Mouse (Mus musculus) intestine, embryonic 15.5 days (tissue): ENCODE measurements around the gene Arr3. TPM values are rescaled to one million over a fixed set of nuclear protein-coding genes. Genes with fewer than 3 reads are reported as not detected.

Experiments
- ATAC-seq: fragments of 200-750 bp; cut with Nextera tagmentation; 2 replicates; pipeline ENCODE4 v1.8.0; 2017; ENCODE audit warnings: moderate TSS enrichment, moderate library complexity
- H3K27ac ChIP-seq: fragments of 300-500 bp; sonication (generic); 2 replicates; pipeline ENCODE4 v1.5.1; 2015; ENCODE audit warnings: mild to moderate bottlenecking, inconsistent platforms
- H3K27me3 ChIP-seq: fragments of 300-500 bp; sonication (generic); replicated peaks from 2 replicates; pipeline ENCODE4 v1.6.1; 2015; ENCODE audit warnings: inconsistent platforms
- H3K36me3 ChIP-seq: fragments of 300-500 bp; sonication (generic); 2 replicates; pipeline ENCODE4 v1.6.1; 2015; ENCODE audit warnings: inconsistent platforms
- H3K4me1 ChIP-seq: fragments of 300-500 bp; sonication (generic); replicated peaks from 2 replicates; pipeline ENCODE4 v1.6.1; 2015; ENCODE audit warnings: inconsistent platforms
- H3K4me2 ChIP-seq: fragments of 300-500 bp; sonication (generic); replicated peaks from 2 replicates; pipeline ENCODE4 v1.6.1; 2015; ENCODE audit warnings: mild to moderate bottlenecking, inconsistent platforms
- H3K4me3 ChIP-seq: fragments of 300-500 bp; sonication (generic); replicated peaks from 2 replicates; pipeline ENCODE4 v1.5.1; 2015; ENCODE audit warnings: inconsistent platforms
- H3K9ac ChIP-seq: fragments of 300-500 bp; sonication (generic); 2 replicates; pipeline ENCODE4 v1.6.1; 2015; ENCODE audit warnings: inconsistent platforms
- H3K9me3 ChIP-seq: fragments of 300-500 bp; sonication (generic); 2 replicates; pipeline ENCODE4 v1.6.1; 2016; ENCODE audit warnings: inconsistent platforms
- WGBS: fragments of 180-500 bp; shearing (Covaris S2); methylation state at CpG from one replicate; pipeline ENCODE4 v1.1.7; 2015; 5-methylcytosine and 5-hydroxymethylcytosine counted together
- polyA plus RNA-seq: library from polyadenylated mRNA; unstranded; fragments of >200 nt; fragmentation: Nextera tagmentation; extraction: Ambion mirVana; gene quantifications from 2 replicates; pipeline ENCODE4 v1.2.1, GENCODE M21; 2015

Arr3 gene
- not detected in 2 replicates for polyA plus RNA-seq

DNA sequence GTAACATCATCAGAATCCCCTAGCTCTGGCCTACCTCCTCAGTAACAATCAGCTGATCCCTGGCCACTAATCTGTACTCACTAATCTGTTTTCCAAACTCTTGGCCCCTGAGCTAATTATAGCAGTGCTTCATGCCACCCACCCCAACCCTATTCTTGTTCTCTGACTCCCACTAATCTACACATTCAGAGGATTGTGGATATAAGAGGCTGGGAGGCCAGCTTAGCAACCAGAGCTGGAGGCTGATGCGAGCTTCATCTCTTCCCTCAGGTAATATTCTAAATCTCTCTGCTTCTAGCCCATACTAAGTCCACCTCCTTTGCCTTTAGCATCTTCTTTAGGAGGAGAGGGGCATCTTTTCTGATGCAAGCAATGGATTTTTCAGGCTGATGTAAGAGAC is at the start of gene Arr3:
Arr3 (plus strand) TSS at position 184 of the 400 bp plus-strand sequence.
- 66% methylated on average over 1 of the region's 1 CpGs for WGBS
- no peak within 1 kb of the TSS for H3K9ac ChIP-seq

GRCm38 (mm10) chrX:100556026-100556425 is 49.3 kb upstream of the Arr3 start:
- no peaks in the 10 kb centered on the region for H3K27me3 ChIP-seq

More for the DNA sequence above, at the start of gene Arr3:
- Histone ChIP-seq H3K36me3 (no peaks in the 10 kb centered on the region), H3K4me1 (no peaks in the 10 kb centered on the region), H3K27ac (no peak within 1 kb of the TSS), H3K4me3 (no peak within 1 kb of the TSS), H3K27me3 (no peaks in the 10 kb centered on the region; the same call in 1 of the 2 replicates), H3K4me2 (no peak within 1 kb of the TSS), H3K9me3 (no peaks in the 10 kb centered on the region)
- no peak for ATAC-seq

GRCm38 (mm10) chrX:100565696-100566095 is 39.6 kb upstream of the Arr3 start:
- H3K4me2 ChIP-seq, result no peak overlapping the region
- no peak overlapping the region for H3K27ac ChIP-seq
- no peaks in the 10 kb centered on the region for H3K4me1 ChIP-seq
- H3K9me3 ChIP-seq, result no peaks in the 10 kb centered on the region
- H3K27me3 ChIP-seq, result no peaks in the 10 kb centered on the region
- 86% methylated on average over 3 of the region's 3 CpGs for WGBS
- H3K4me3 ChIP-seq, result no peak overlapping the region
- H3K9ac ChIP-seq, result no peak overlapping the region
- ATAC-seq, result no peak
- no peaks in the 10 kb centered on the region for H3K36me3 ChIP-seq

More at GRCm38 (mm10) chrX:100556026-100556425, 49.3 kb upstream of the Arr3 start:
- Histone ChIP-seq H3K9ac (no peak overlapping the region), H3K27ac (no peak overlapping the region), H3K36me3 (no peaks in the 10 kb centered on the region), H3K4me3 (no peak overlapping the region), H3K4me2 (no peak overlapping the region), H3K4me1 (no peaks in the 10 kb centered on the region), H3K9me3 (no peaks in the 10 kb centered on the region)
- no peak for ATAC-seq
- WGBS, result 78% methylated on average over 3 of the region's 3 CpGs

GRCm38 (mm10) chrX:100571951-100572350 is 33.3 kb upstream of the Arr3 start, which contains the start of gene Awat1:
Gene Awat1, plus strand, starts transcription at chrX:100572251.
- Histone ChIP-seq H3K9me3 (no peaks in the 10 kb centered on the region), H3K4me2 (no peak within 1 kb of the TSS), H3K4me3 (no peak within 1 kb of the TSS), H3K9ac (no peak within 1 kb of the TSS), H3K4me1 (no peaks in the 10 kb centered on the region), H3K36me3 (no peaks in the 10 kb centered on the region), H3K27me3 (no peaks in the 10 kb centered on the region), H3K27ac (no peak within 1 kb of the TSS)
- WGBS, result 95% methylated on average over 1 of the region's 1 CpGs
- ATAC-seq, result no peak

- no peak within 1 kb of the TSS for H3K27ac ChIP-seq
- peak; percentile 87 for ATAC-seq
- no peaks in the 10 kb centered on the region for H3K36me3 ChIP-seq
- peaks cover 2% of the 10 kb centered on the region; the same call in 1 of the 2 replicates for H3K27me3 ChIP-seq
- H3K4me1 ChIP-seq, result no peaks in the 10 kb centered on the region
- no peak within 1 kb of the TSS for H3K4me3 ChIP-seq
- H3K9me3 ChIP-seq, result no peaks in the 10 kb centered on the region
- H3K9ac ChIP-seq, result no peak within 1 kb of the TSS
- WGBS, result 36% methylated on average over 4 of the region's 4 CpGs
- no peak within 1 kb of the TSS for H3K4me2 ChIP-seq
These were observed 10.5 kb upstream of the Arr3 start, which contains the start of gene P2ry4 for GRCm38 (mm10) chrX:100594791-100595190. Gene P2ry4, minus strand, starts transcription at chrX:100594869.

DNA sequence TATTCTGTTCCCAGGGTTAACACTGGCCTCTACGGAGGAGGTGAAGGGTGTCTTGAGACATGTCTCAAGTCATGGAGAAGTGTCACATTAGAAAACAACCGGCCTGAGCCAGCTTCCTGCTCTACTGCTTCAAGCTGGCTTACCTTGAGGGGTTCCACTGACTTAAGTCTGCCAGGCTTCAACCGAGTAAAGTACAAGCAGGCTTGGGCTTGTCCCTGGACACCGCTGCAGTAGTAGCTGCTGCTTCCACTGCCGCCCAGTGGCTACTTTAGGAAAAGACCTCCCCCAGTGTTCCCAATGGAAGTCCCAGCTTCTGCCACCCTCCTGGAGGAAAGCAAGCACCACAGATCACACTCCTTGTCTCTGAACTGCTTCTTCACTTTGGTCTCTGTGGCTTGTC is 7.9 kb upstream of the Arr3 start:
- H3K36me3 ChIP-seq, result no peaks in the 10 kb centered on the region
- WGBS, result 26% methylated on average over 5 of the region's 5 CpGs
- H3K4me2 ChIP-seq, result no peak overlapping the region
- no peaks in the 10 kb centered on the region for H3K4me1 ChIP-seq
- peak; percentile 55 for ATAC-seq
- H3K4me3 ChIP-seq, result no peak overlapping the region
- peaks cover 2% of the 10 kb centered on the region; the same call in 1 of the 2 replicates for H3K27me3 ChIP-seq
- H3K27ac ChIP-seq, result no peak overlapping the region
- H3K9ac ChIP-seq, result no peak overlapping the region
- no peaks in the 10 kb centered on the region for H3K9me3 ChIP-seq

DNA sequence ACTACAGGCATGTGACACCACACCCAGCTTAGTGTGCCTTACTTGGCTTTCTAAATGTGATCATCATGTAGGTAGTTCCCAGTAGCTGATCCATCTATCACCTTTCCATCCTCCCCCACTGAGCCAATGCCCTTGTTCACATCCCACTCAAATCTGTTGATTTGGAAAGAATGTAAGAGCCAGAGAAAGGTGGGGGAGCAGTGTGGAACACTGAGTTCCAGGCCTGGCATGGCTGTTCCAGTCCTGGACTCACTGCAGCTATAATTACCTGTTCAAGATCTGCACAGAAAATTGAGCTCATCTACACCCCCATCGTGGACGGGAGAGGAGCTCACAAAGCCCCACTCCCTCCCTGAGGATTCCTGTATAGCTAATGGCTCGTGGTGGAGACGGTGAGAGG is 5.5 kb upstream of the Arr3 start:
- no peak for ATAC-seq
- H3K9me3 ChIP-seq, result no peaks in the 10 kb centered on the region
- WGBS, result 64% methylated on average over 4 of the region's 4 CpGs
- no peak overlapping the region for H3K27ac ChIP-seq
- H3K4me3 ChIP-seq, result no peak overlapping the region
- H3K4me2 ChIP-seq, result no peak overlapping the region
- no peak overlapping the region for H3K9ac ChIP-seq
- no peaks in the 10 kb centered on the region for H3K4me1 ChIP-seq
- H3K27me3 ChIP-seq, result peaks cover 2% of the 10 kb centered on the region; the same call in 1 of the 2 replicates
- no peaks in the 10 kb centered on the region for H3K36me3 ChIP-seq

- ATAC-seq, result peak; percentile 77
- Histone ChIP-seq H3K4me2 (no peak overlapping the region), H3K27me3 (no peaks in the 10 kb centered on the region; the same call in 1 of the 2 replicates), H3K4me1 (no peaks in the 10 kb centered on the region), H3K9me3 (no peaks in the 10 kb centered on the region), H3K9ac (no peak overlapping the region), H3K27ac (no peak overlapping the region), H3K36me3 (no peaks in the 10 kb centered on the region), H3K4me3 (no peak overlapping the region)
- 64% methylated on average over 3 of the region's 3 CpGs for WGBS
These were observed 13.2 kb downstream of the Arr3 start for GRCm38 (mm10) chrX:100618488-100618887.

DNA sequence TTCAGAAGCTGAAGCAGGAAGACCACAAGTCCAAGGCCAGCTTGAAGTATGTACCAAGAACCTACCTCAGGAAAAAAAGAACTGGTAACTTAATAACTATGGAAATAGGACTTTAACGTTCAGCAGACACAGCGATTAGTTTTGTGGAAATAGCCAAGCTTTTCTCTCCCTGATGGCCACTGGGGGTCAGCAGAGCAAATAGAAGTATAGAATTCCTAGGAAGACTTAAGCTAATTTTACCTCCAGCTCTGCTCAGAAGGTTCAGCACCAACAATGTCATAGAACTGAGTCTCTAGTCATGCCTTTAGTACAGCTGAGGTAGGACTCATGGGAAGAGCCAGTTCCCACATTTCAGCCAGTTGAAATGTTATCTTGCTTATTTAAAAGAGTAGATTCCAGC is 16.1 kb downstream of the Arr3 start:
- Histone ChIP-seq H3K9ac (no peak overlapping the region), H3K4me1 (no peaks in the 10 kb centered on the region), H3K9me3 (no peaks in the 10 kb centered on the region), H3K36me3 (no peaks in the 10 kb centered on the region), H3K27ac (no peak overlapping the region), H3K4me2 (no peak overlapping the region), H3K27me3 (no peaks in the 10 kb centered on the region; the same call in 1 of the 2 replicates), H3K4me3 (no peak overlapping the region)
- no peak for ATAC-seq
- 61% methylated on average over 2 of the region's 2 CpGs for WGBS

DNA sequence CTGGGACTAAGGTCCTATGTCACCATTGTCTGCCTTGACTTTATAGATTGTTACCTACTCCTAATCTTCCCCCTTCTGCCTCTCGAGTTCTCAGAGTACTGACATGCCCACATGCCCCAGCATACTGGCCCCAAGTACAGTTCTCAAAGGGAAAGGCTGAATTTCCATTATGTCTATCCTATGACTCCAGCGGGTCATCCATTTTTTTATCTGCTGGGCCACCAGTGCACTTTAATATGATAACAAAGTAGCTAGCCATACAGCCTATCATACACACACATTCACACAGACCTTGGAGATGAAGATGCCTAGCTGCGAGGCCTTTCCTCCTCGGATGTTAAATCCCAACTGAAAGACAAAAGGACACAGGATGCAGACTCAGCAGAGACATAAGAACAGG is 18.9 kb downstream of the Arr3 start:
- Histone ChIP-seq H3K9me3 (no peaks in the 10 kb centered on the region), H3K27ac (no peak overlapping the region), H3K4me1 (no peaks in the 10 kb centered on the region), H3K36me3 (no peaks in the 10 kb centered on the region), H3K4me3 (no peak overlapping the region), H3K27me3 (no peaks in the 10 kb centered on the region), H3K9ac (no peak overlapping the region), H3K4me2 (no peak overlapping the region)
- ATAC-seq, result no peak
- WGBS, result 90% methylated on average over 4 of the region's 4 CpGs

GRCm38 (mm10) chrX:100625146-100625545 is 19.8 kb downstream of the Arr3 start:
- no peak for ATAC-seq
- Histone ChIP-seq H3K9ac (0 out of 2 replicates have a peak overlapping the region, but pooled peaks have one; percentile 20), H3K4me3 (peak overlapping the region; percentile 52), H3K36me3 (no peaks in the 10 kb centered on the region), H3K27ac (no peak overlapping the region), H3K27me3 (no peaks in the 10 kb centered on the region), H3K4me1 (no peaks in the 10 kb centered on the region), H3K4me2 (peak overlapping the region; percentile 50), H3K9me3 (no peaks in the 10 kb centered on the region)
- WGBS, result 39% methylated on average over 7 of the region's 7 CpGs

DNA sequence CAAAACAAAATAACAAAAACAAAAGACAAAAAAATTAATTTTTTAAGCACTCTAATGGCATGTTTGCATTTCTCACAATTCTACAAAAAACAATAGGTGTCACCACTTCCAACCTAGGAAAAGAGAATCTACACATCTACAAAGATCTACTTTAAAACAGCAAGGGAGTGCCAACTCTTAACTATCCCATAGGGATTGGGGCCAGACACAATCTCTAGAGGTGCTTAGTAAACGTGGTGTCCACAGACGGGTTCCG is 20.2 kb downstream of the Arr3 start, which contains the start of gene Kif4:
Kif4 (plus strand) TSS at position 192 of the 256 bp plus-strand sequence.
- Histone ChIP-seq H3K4me2 (peak within 1 kb of the TSS; percentile 62), H3K9ac (peak within 1 kb of the TSS; percentile 60), H3K4me1 (no peaks in the 10 kb centered on the region), H3K36me3 (no peaks in the 10 kb centered on the region), H3K27me3 (no peaks in the 10 kb centered on the region), H3K4me3 (peak within 1 kb of the TSS; percentile 52), H3K27ac (peak within 1 kb of the TSS; percentile 68), H3K9me3 (no peaks in the 10 kb centered on the region)
- 18% methylated on average over 3 of the region's 3 CpGs for WGBS
- ATAC-seq, result no peak
